Mouse (Mus musculus) liver, embryonic 12.5 days (tissue): ENCODE data around the gene Bspry. TPM values are rescaled to one million over a fixed set of nuclear protein-coding genes. Genes with fewer than 3 reads are reported as not detected.
"Not testable (repeated sequence)": the region's sequence is repeated elsewhere in the genome, so short reads cannot be mapped to it uniquely, and the experiment has no call there.

Experiments
- ATAC-seq: fragments of 200-750 bp; cut with Nextera tagmentation; 2 replicates; pipeline ENCODE4 v1.8.0; 2017; ENCODE audit warnings: moderate number of reproducible peaks, mild to moderate bottlenecking, moderate library complexity
- H3K27ac ChIP-seq: fragments of 300-500 bp; sonication (generic); 2 replicates; pipeline ENCODE4 v1.5.1; 2016; ENCODE audit warnings: mild to moderate bottlenecking
- H3K27me3 ChIP-seq: fragments of 300-500 bp; sonication (generic); replicated peaks from 2 replicates; pipeline ENCODE4 v1.6.1; 2016; ENCODE audit warnings: mild to moderate bottlenecking, moderate library complexity
- H3K36me3 ChIP-seq: fragments of 300-500 bp; sonication (generic); 2 replicates; pipeline ENCODE4 v1.6.1; 2016; ENCODE audit warnings: mild to moderate bottlenecking, moderate library complexity
- H3K4me1 ChIP-seq: fragments of 300-500 bp; sonication (generic); 2 replicates; pipeline ENCODE4 v1.6.1; 2016
- H3K4me2 ChIP-seq: fragments of 300-500 bp; sonication (generic); 2 replicates; pipeline ENCODE4 v1.6.1; 2016; ENCODE audit warnings: mild to moderate bottlenecking, moderate library complexity
- H3K4me3 ChIP-seq: fragments of 300-500 bp; sonication (generic); 2 replicates; pipeline ENCODE4 v1.5.1; 2016; ENCODE audit warnings: mild to moderate bottlenecking, moderate library complexity
- H3K9ac ChIP-seq: fragments of 300-500 bp; sonication (generic); 2 replicates; pipeline ENCODE4 v1.6.1; 2016; ENCODE audit warnings: mild to moderate bottlenecking, moderate library complexity
- H3K9me3 ChIP-seq: fragments of 300-500 bp; sonication (generic); replicated peaks from 2 replicates; pipeline ENCODE4 v1.6.1; 2016; ENCODE audit warnings: mild to moderate bottlenecking, moderate library complexity
- WGBS: fragments of 180-500 bp; shearing (Covaris S2); methylation state at CpG from one replicate; pipeline ENCODE4 v1.1.7; 2016; ENCODE audit not compliant: insufficient replicate concordance; 5-methylcytosine and 5-hydroxymethylcytosine counted together
- polyA plus RNA-seq: library from polyadenylated mRNA; unstranded; fragments of >200 nt; fragmentation: Nextera tagmentation; extraction: Ambion mirVana; gene quantifications from 2 replicates; pipeline ENCODE4 v1.2.1, GENCODE M21; 2016

Bspry gene
- polyA plus RNA-seq, 1 experiment from 2014 or later = 0.27 TPM

GRCm38 (mm10) chr4:62460348-62460747 is 19.5 kb upstream of the Bspry start:
- H3K9ac ChIP-seq = no peak overlapping the region
- H3K27me3 ChIP-seq = no peaks in the 10 kb centered on the region
- no peaks in the 10 kb centered on the region for H3K9me3 ChIP-seq
- no peak overlapping the region for H3K4me2 ChIP-seq
- ATAC-seq = no peak
- WGBS = 81% methylated on average over 8 of the region's 8 CpGs
- H3K4me3 ChIP-seq = no peak overlapping the region
- peaks cover 4% of the 10 kb centered on the region; the same call in 1 of the 2 replicates for H3K36me3 ChIP-seq
- H3K4me1 ChIP-seq = no peaks in the 10 kb centered on the region
- H3K27ac ChIP-seq = no peak overlapping the region

- H3K27me3 ChIP-seq = no peaks in the 10 kb centered on the region
- no peak overlapping the region for H3K9ac ChIP-seq
- peaks cover 4% of the 10 kb centered on the region; the same call in 1 of the 2 replicates for H3K36me3 ChIP-seq
- no peak overlapping the region for H3K4me2 ChIP-seq
- H3K4me1 ChIP-seq = no peaks in the 10 kb centered on the region
- ATAC-seq = no peak
- no peak overlapping the region for H3K27ac ChIP-seq
- WGBS = 70% methylated on average over 2 of the region's 2 CpGs
- H3K4me3 ChIP-seq = no peak overlapping the region
- H3K9me3 ChIP-seq = no peaks in the 10 kb centered on the region
These were observed 16.7 kb upstream of the Bspry start for GRCm38 (mm10) chr4:62463124-62463523.

- Histone ChIP-seq H3K9me3 (no peaks in the 10 kb centered on the region), H3K36me3 (no peaks in the 10 kb centered on the region), H3K4me1 (peaks cover 7% of the 10 kb centered on the region), H3K4me2 (no peak overlapping the region), H3K4me3 (no peak overlapping the region), H3K9ac (no peak overlapping the region), H3K27me3 (no peaks in the 10 kb centered on the region), H3K27ac (no peak overlapping the region)
- ATAC-seq = no peak
- WGBS = 73% methylated on average over 1 of the region's 1 CpGs
These were observed 11.7 kb upstream of the Bspry start for GRCm38 (mm10) chr4:62468158-62468557.

GRCm38 (mm10) chr4:62470598-62471051 is 9.2 kb upstream of the Bspry start, which contains the start of gene Wdr31:
Wdr31 (minus strand) TSS chr4:62470896.
- Histone ChIP-seq H3K4me1 (peaks cover 14% of the 10 kb centered on the region), H3K4me2 (peak within 1 kb of the TSS; percentile 90), H3K9ac (peak within 1 kb of the TSS; percentile 68), H3K27ac (no peak within 1 kb of the TSS), H3K4me3 (peak within 1 kb of the TSS; percentile 69), H3K27me3 (no peaks in the 10 kb centered on the region), H3K9me3 (no peaks in the 10 kb centered on the region), H3K36me3 (no peaks in the 10 kb centered on the region)
- WGBS = 1% methylated on average over 30 of the region's 30 CpGs
- peak; percentile 90 for ATAC-seq

- no peaks in the 10 kb centered on the region for H3K9me3 ChIP-seq
- peaks cover 14% of the 10 kb centered on the region for H3K4me1 ChIP-seq
- no peak overlapping the region for H3K9ac ChIP-seq
- no peaks in the 10 kb centered on the region for H3K36me3 ChIP-seq
- no peaks in the 10 kb centered on the region; the same call in 1 of the 2 replicates for H3K27me3 ChIP-seq
- no peak overlapping the region for H3K4me2 ChIP-seq
- 77% methylated on average over 2 of the region's 2 CpGs for WGBS
- no peak overlapping the region for H3K27ac ChIP-seq
- H3K4me3 ChIP-seq = no peak overlapping the region
- no peak for ATAC-seq
These were observed 7.8 kb upstream of the Bspry start for GRCm38 (mm10) chr4:62472071-62472470.

GRCm38 (mm10) chr4:62475131-62475530 is 4.7 kb upstream of the Bspry start:
- Histone ChIP-seq H3K27me3 (peaks cover 22% of the 10 kb centered on the region), H3K27ac (no peak overlapping the region), H3K4me1 (peaks cover 26% of the 10 kb centered on the region), H3K4me2 (no peak overlapping the region), H3K4me3 (no peak overlapping the region), H3K36me3 (no peaks in the 10 kb centered on the region), H3K9me3 (no peaks in the 10 kb centered on the region), H3K9ac (no peak overlapping the region)
- ATAC-seq = no peak
- 76% methylated on average over 2 of the region's 2 CpGs for WGBS

- ATAC-seq = no peak
- Histone ChIP-seq H3K4me1 (peaks cover 23% of the 10 kb centered on the region), H3K4me2 (no peak overlapping the region), H3K4me3 (no peak overlapping the region), H3K27me3 (peaks cover 29% of the 10 kb centered on the region), H3K9ac (no peak overlapping the region), H3K9me3 (no peaks in the 10 kb centered on the region), H3K27ac (no peak overlapping the region), H3K36me3 (no peaks in the 10 kb centered on the region)
- 72% methylated on average over 6 of the region's 6 CpGs for WGBS
These were observed 4.1 kb upstream of the Bspry start for GRCm38 (mm10) chr4:62475793-62476192.

GRCm38 (mm10) chr4:62477542-62478244 is 2.2 kb upstream of the Bspry start:
- 67% methylated on average over 6 of the region's 6 CpGs for WGBS
- H3K9me3 ChIP-seq = no peaks in the 10 kb centered on the region
- no peak overlapping the region for H3K4me3 ChIP-seq
- no peak for ATAC-seq
- no peak overlapping the region for H3K27ac ChIP-seq
- no peak overlapping the region for H3K4me2 ChIP-seq
- no peak overlapping the region for H3K9ac ChIP-seq
- peaks cover 48% of the 10 kb centered on the region for H3K27me3 ChIP-seq
- no peaks in the 10 kb centered on the region for H3K36me3 ChIP-seq
- H3K4me1 ChIP-seq = peaks cover 23% of the 10 kb centered on the region

- 12% methylated on average over 11 of the region's 11 CpGs for WGBS
- Histone ChIP-seq H3K27me3 (peaks cover 48% of the 10 kb centered on the region), H3K4me3 (peak overlapping the region; percentile 55), H3K4me2 (peak overlapping the region; percentile 86), H3K4me1 (peaks cover 17% of the 10 kb centered on the region), H3K9ac (0 out of 2 replicates have a peak overlapping the region, but pooled peaks have one; percentile 43)
- not testable (repeated sequence) for H3K36me3 ChIP-seq, H3K27ac ChIP-seq, H3K9me3 ChIP-seq
- ATAC-seq = 0 out of 2 replicates have a peak, but pooled peaks have one; percentile 8
These were observed 288 bp upstream of the Bspry start for GRCm38 (mm10) chr4:62479593-62479936.

- WGBS = 31% methylated on average over 10 of the region's 10 CpGs
- ATAC-seq = 0 out of 2 replicates have a peak, but pooled peaks have one; percentile 7
- peaks cover 48% of the 10 kb centered on the region for H3K27me3 ChIP-seq
These were observed 1.1 kb downstream of the Bspry start for GRCm38 (mm10) chr4:62480709-62481605.

GRCm38 (mm10) chr4:62484928-62485327 is 5.1 kb downstream of the Bspry start:
- Histone ChIP-seq H3K9me3 (no peaks in the 10 kb centered on the region), H3K4me2 (no peak overlapping the region), H3K4me1 (peaks cover 38% of the 10 kb centered on the region), H3K4me3 (no peak overlapping the region), H3K27me3 (peaks cover 28% of the 10 kb centered on the region), H3K9ac (no peak overlapping the region), H3K36me3 (no peaks in the 10 kb centered on the region), H3K27ac (peak overlapping the region; percentile 61)
- ATAC-seq = no peak
- 63% methylated on average over 3 of the region's 3 CpGs for WGBS

More at GRCm38 (mm10) chr4:62480709-62481605, 1.1 kb downstream of the Bspry start:
- Histone ChIP-seq H3K4me3 (no peak overlapping the region), H3K4me2 (no peak overlapping the region; the same call in 1 of the 2 replicates), H3K36me3 (no peaks in the 10 kb centered on the region), H3K27ac (no peak overlapping the region), H3K9ac (no peak overlapping the region), H3K9me3 (no peaks in the 10 kb centered on the region), H3K4me1 (peaks cover 31% of the 10 kb centered on the region)
